Mouse (Mus musculus): ENCODE data around the gene D5Ertd579e.

Gene D5Ertd579e

GRCm38 (mm10) chr5:36598883-36599282 lies 96.9 kb downstream of the D5Ertd579e start:
- no peak for DNase-seq

- no peak for DNase-seq
These were observed 98.2 kb downstream of the D5Ertd579e start for GRCm38 (mm10) chr5:36597653-36598052.

DNA sequence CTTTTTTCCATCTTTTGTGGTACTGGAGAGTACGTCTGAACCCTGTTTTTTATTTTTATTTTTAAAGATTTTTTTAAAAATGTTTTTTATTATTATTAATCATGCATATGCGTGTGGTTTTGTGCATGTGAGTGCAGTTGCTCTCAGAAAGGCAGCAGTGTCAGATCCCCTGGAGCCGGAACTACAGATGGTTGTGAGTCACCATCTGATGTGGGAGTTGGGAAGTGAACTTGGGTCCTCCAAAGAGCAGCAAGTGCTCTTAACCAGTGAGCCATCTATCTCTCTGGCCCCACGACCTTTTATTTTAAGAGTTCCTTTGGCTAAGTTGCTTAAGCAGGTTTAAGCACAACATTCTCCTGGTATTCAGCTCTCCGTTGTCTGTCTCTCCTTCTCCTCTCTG lies 99.6 kb downstream of the D5Ertd579e start:
- no peak for DNase-seq

GRCm38 (mm10) chr5:36595115-36595514 lies 100.7 kb downstream of the D5Ertd579e start:
- DNase-seq: no peak

- no peak for DNase-seq
These were observed 101.5 kb downstream of the D5Ertd579e start for GRCm38 (mm10) chr5:36594344-36594743.

DNA sequence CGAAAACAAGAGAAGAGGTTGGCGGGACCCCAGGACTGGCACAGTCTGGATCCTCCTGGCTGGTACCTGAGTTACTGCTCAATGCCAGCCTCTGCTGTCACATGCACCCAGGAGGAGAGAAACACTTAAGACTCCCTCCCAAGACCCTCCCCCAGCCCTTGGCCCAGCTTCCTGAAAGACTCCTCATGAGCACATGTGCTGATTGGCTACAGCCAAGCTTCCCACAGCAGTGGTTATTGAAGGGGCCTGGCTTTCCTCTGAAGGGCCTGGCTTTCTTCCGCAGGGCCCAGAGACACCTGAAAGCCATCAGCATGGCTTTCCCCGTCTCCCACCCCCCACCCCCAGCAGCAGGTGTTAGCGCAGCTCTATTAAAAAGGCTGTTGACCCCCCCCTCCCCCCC lies 102.6 kb downstream of the D5Ertd579e start, which contains the start of gene Tbc1d14:
TSS of gene Tbc1d14 (minus strand) at position 101 of the 400 bp plus-strand sequence.
- DNase-seq: no peak

GRCm38 (mm10) chr5:36590499-36590920 lies 105.3 kb downstream of the D5Ertd579e start:
- no peak for DNase-seq

GRCm38 (mm10) chr5:36584299-36584698 lies 111.5 kb downstream of the D5Ertd579e start:
- DNase-seq: peak; percentile 61 to 64

- DNase-seq: peak; percentile 99
These were observed 113.7 kb downstream of the D5Ertd579e start for GRCm38 (mm10) chr5:36581924-36582642.

DNA sequence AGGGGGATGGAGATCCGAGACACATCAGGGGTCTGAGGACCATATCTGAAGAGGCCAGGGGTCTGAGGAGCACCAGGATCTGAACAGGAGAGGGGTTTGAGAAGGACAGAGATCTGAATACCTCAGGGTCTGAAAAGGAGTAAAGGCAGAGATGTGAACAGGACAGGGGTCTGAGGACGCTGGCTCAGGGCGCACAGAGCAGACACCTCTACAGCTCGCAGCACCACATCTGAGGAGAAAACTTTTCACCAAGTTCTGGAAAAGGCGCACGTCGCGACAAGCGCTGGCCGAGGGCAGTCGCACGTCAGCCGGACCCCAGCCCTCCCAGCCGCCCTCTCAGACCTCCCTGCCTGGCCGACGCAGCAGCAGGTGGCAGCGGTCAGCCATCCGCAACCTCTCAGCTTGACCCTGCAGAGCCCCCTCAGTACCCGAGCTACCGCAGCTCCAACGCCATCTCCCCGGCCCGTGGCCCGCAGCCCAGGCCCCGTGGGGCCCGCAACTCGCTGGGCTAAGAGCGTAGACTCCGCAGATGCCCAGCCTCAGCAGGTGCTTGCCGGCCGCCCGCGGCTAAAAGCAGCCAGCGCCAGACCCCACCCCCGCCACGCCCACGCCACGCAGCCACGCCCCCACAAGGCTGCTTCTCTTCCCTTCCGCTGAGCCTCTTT lies 114.4 kb downstream of the D5Ertd579e start:
- DNase-seq: no peak

- no peak for DNase-seq
These were observed 115.9 kb downstream of the D5Ertd579e start for GRCm38 (mm10) chr5:36579967-36580366.

- DNase-seq: no peak
These were observed 116.8 kb downstream of the D5Ertd579e start for GRCm38 (mm10) chr5:36578982-36579381.

GRCm38 (mm10) chr5:36576457-36576856 lies 119.4 kb downstream of the D5Ertd579e start:
- no peak for DNase-seq

DNA sequence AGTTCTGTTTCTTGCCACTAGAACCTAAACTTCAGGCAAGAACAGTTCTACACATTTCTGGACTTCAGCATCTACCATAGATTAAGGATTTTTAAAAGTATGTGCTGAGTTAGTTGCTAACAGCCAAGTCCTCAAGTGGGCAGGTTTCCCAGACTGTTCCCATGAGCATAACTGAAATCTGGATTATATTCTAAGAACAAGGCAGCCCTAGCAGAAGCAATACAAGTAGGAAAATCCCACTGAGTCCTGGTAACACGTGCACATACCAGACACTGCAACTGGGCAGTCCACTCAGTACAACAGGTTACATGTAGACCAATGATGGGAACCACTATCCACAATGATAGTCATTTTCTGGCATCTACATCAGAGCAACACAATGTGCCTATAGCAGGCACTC lies 120.1 kb downstream of the D5Ertd579e start:
- no peak for DNase-seq

GRCm38 (mm10) chr5:36575227-36575626 lies 120.6 kb downstream of the D5Ertd579e start:
- no peak for DNase-seq

- no peak for DNase-seq
These were observed 121.5 kb downstream of the D5Ertd579e start for GRCm38 (mm10) chr5:36574147-36574870.

DNA sequence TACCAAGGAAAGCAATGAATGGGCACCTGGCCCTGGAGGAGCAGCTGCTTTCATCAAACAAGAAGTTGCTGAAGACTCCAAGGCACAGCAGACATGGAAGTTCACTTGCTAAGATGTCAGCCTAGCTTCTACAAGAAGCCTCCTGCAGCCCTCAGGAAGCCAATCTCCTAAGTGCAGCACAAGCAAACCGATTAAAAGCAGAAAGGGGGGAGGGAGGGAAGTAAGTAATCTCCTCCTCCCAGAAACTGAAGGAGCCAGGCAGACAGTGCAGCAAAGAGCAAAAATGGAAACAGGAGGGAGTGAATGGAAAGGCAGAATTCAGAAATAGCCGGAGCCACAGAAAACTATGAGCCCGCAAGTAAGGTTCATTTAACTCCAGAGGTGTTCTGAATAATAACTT lies 122.5 kb downstream of the D5Ertd579e start:
- no peak for DNase-seq

- DNase-seq: no peak
These were observed 124.5 kb downstream of the D5Ertd579e start for GRCm38 (mm10) chr5:36571371-36571770.

DNA sequence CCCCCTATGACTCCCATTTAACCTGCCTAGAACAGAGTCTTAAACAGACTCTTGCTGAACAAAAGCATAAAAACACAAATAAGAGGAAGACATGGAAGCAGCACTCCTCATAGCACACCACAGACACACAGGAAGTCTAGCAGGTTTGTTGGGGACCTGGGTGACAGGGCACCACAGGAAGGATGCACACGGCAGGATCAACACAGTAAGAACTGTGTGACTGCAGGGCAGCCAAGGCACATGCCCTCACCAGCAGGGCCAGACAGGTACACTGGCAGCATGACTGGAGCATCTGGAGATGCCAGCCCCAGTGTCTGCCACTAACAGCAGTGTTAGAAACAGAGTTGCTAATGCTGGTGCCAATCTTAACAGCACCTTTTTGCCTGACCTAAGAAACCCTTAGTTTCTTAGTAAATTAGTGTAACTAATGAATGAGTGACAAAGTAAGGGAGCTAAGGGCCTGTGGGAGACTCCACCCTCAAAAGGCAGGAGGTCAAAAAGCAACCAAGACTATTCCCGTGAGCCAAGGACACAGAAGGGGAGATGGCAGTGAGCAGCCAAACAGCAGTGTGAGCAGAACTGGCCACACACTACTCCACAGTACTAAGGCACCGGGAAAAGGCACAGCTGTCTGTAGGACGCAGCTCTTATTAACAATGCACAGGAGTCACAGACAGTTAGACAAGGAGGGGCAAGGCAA lies 125.1 kb downstream of the D5Ertd579e start:
- DNase-seq: no peak

DNA sequence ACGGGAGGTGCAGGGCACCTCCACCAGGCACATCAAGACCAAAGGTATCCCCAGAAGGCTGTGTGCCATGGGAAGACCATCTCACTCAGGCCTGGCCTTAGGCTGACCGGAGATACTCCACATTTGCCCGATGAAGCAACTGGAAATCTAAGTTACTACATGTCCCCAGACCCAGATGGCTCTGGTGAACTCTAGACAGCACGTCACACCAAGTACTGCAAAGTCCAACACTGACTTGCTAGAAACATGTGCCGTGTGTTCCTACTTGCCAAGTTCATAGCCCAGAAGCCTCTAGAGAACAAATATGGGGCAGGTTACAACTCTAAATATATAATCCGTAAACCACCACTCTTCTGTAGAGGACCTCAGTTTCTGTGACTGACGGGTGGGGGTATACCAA lies 125.7 kb downstream of the D5Ertd579e start:
- no peak for DNase-seq

DNA sequence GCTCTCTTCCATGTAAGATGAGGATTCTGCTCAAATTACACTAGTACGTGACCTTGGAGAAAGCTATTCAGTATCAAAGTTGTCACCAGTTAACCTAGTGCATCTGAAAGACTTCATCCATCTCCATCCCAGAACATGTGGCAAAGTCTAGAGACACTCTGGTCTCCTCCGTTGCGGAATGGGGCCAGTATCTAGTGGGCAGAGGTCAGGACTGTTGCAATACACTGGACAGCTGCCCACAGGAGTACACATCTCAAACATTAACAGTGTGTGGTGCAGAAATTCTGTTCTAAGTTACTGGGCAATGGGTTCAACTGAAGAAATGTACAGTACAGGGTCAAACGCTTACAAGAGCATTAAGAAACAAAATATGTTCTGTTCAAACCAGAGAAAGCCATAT lies 127.7 kb downstream of the D5Ertd579e start:
- DNase-seq: no peak

DNA sequence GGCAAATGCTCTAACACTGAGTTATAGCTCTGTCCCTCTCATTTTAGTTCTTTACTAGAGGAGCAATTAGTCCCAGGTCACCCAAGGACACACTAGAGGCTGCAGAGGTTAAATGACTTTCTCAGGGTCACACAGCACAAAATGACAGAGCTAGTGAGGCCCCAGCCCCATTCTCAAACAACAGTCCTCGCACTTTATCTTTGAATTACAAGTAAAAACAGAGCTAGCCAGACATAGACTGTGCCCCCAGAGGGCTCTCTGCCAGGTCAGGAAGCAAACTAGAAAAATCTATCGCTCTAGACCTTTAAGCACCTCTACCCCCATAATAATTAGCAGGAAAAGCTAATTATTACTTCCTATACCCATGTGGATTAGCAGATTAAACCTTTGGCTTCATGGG lies 128.2 kb downstream of the D5Ertd579e start:
- DNase-seq: peak in 1 of 2 experiments; percentile 17

DNA sequence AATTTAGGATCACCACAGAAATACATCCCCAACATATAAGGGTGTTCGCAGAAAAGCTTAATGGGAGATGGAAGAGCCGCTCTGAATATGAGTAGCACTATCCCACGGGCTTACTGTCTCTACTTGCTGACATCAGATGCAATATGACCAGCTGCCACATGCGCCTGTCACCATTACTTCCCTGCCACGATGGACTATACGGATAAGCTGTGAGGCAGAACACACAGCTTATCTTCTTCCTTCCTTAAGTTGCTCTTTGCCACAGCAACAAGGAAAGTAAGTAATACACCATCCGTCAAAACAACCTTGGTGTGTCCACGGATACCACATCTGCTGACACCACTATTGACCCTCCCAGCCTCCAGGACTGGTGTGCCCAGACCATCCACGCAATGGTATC lies 131.3 kb downstream of the D5Ertd579e start:
- no peak for DNase-seq
